Mouse (Mus musculus) right cerebral cortex, postnatal 25 days (tissue): ENCODE data around the gene Limd2.
A peak's percentile ranks its signal among the peaks of the same experiment; 100 is the strongest.
"Not testable (repeated sequence)": the region's sequence is repeated elsewhere in the genome, so short reads cannot be mapped to it uniquely, and the experiment has no call there.

ENCODE experiments used
- DNase-seq: peaks from one replicate; pipeline ENCODE4 v3.0.0; 2022

The Limd2 gene

DNA sequence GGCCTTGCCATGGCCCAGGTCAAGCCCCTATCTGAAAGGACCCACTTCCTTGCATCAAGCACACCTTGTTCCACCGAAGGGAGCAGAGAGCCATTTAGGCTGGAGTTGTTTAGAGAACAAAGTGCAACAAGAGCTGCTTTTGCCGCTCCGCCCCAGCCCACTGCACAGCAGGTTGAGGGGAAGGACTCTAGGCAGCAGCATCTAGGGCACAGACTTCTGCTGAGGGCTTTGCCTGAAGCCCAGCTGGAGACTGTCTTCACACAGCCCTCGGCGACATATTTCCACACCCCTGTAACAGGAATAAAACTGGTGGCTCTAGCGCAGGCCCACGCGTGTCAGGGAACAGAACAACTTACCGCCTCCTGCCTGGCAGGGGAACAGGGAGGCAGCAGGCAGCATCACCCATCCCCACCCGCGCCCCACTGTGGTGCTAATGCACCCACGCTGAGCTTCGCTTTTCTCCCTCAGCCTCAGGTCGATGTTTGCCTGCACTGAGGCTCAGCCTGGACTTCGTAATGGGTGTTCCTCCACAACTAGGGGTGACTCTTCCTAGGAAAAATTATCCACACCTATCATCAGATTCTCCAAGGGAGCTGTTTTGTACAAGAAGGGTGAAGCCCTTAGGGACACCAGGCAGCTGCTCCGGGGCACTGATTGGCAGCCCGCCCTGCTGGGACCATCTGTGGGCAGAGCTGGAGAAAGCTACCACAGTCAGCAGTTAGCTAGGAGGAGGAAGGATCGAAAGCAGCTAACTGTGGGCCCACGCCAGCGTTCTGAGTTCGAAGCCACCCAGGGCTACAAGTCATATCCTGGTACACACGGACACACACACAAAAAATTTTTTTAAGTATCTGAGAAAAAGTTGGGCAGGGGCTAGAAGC is at the start of gene Limd2, which contains the start of gene Gm10840:
TSS of gene Limd2 (minus strand) at position 20 of the 881 bp plus-strand sequence.
TSS of gene Gm10840 (plus strand) at position 10 of the 881 bp plus-strand sequence.
- peak; percentile 89 for DNase-seq

DNA sequence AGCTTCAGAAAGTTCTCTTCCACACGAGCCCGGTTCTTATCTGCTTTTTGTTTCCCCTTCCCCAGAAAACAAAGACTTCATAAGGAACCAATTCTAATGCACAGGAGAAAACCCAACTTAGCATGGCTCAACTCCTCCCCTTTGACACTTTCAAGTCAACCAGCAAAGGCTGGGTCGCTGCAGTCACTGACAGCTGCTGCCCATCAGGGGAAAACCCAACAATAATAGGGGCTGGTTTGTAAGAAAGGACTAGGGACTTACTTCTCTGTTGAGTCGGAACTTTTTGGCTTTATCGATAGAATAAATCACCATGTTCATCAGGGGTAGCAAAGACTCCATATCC is 41.4 kb upstream of the Limd2 start, which contains the start of gene Strada:
TSS of gene Strada (minus strand) at position 46 of the 343 bp plus-strand sequence.
- no peak for DNase-seq

DNA sequence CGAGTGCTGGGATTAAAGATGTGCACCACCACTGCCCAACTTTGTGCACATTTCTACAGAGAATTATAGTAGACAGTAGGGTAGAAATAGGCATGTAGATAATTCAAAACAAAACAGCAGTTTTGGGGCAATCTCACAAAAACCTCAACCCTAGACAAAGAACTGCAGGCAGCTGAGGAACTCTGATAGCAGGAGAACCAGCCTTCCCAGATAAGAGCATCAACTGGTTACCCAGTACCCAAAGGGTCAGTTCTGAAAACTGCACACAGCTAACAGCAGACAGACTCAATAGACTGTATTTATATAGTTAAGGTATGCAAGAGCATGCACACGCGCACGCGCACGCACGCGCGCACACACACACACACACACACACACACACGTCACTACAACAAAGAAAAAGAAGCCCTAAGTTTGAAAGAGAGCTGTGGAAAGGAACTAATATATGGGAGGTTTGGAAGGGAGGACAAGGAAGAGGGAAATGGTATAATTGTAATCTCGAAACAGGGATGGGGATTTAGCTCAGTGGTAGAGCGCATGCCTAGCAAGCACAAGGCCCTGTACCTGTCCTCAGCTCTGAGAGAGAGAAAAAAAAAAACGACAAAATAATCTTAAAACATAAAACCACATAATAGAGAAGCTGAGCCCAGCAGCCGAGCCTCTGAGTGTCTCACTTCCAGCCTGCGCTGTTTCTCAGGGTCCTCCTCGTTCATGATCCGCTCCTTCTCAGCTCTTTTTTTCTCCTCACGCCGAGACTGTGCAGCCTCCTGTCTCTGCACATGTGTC is 40.9 kb upstream of the Limd2 start:
- DNase-seq, result no peak

DNA sequence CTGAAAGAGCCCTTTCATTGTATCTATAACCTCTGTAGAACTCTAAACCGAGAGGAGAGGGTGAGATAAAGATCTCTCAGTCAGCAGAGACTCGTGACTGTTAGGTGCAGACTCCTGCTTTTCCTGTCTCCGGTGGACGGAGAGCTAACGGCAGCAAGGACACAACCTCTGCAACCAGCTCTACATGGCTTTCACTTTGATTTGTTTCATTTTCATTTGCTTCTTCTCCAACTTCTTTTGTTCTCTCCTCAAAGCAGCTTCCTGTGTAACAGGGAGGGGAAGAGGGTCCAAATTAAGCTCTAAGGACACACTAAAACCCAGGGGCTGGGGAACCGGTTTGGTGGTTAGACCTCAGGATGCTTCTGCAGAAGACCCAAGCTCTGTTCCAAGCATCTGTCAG is 40.1 kb upstream of the Limd2 start:
- no peak for DNase-seq

DNA sequence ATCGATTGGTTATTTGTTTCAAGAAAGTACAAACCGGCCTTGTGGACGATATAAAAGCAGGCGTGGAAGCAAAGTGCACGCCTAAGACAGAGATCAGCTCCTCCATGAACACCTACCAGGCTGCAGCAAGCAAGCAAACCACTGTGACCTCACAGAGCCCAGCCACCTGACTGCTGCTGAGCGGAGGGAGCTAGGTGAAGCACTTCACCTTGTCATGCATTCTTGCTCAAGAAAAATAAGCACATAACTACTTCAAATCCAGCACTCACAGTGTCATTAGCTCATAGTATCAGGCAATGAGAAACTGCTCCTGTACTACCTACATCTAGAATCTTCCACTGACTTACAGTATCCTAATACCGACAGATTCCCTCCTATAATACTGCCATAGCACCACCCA is 39.3 kb upstream of the Limd2 start:
- not testable (repeated sequence) for DNase-seq

DNA sequence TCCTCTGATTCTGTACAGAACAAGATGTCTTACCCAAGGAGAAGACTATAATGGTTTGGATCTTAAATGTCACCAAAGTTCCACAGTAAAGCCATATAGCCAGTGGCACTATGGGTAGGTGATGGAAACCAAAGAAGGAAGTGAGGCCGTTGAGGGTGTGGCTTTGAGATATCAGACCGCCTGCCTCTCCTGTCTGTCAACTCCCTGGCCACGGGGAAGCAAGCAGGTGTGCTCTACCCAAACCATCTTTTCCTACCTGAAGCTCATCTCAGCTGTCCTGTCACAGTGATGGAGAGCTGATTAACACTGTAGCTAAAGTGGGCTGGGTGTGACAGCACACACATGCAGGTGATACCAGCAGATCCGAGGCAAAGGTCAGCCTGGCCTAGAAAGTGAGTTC is 37.6 kb upstream of the Limd2 start:
- DNase-seq, result no peak

DNA sequence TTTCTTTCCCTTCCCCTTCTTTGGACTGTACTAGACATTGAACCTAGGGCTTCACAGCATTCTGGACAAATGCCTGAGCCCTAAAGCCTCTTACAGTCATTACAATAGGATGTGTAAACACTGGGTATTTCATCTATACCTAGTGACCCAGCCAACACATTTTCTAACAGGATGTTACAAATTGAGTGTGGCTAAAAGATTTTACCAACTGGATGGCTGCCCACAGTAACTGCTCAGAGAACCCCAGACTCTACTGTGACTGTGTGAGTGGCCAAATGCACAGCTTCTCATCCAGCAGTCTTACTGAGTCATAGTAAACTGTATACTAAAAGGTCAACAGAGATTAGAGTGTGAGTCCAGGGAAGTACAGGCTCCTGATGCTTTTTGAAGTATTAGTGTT is 34.7 kb upstream of the Limd2 start:
- DNase-seq, result no peak

DNA sequence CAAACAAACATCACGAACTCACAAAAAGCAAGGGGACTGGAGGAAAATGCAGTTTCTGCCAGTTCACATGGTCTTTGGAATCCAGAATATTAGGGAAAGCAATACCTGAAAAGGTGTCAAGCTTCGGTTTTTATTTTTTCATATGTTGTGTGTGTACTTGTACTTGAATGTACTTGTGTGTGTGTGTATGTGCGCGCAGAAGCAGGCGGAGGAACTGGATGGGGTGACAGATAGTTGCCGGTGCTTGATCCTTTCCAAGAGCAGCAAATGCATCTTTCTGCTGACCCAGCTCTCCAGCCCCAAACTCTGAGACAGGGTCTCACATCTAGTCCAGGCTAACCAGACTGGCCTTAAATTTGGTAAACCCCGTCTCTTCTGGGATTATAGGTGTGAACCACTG is 34.2 kb upstream of the Limd2 start:
- DNase-seq, result no peak

DNA sequence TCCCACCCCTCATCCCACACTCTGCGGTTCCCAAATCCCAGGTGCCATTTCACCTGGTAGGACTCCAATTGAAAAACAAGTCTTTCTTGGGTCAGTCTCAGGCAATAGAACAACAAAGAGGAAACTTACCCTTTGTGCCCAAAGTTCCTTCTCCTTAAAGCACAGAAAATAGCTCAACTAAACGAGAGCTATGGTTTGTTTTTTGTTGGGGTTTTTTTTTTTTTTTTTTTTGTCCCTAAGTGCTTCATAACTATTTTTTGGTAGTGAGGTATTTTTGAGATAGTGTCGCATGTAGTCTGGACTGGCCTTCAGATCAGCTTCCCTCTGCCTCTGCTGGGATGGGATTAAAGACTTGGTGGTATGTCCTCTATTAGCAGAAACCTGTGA is 33.5 kb upstream of the Limd2 start:
- no peak for DNase-seq

DNA sequence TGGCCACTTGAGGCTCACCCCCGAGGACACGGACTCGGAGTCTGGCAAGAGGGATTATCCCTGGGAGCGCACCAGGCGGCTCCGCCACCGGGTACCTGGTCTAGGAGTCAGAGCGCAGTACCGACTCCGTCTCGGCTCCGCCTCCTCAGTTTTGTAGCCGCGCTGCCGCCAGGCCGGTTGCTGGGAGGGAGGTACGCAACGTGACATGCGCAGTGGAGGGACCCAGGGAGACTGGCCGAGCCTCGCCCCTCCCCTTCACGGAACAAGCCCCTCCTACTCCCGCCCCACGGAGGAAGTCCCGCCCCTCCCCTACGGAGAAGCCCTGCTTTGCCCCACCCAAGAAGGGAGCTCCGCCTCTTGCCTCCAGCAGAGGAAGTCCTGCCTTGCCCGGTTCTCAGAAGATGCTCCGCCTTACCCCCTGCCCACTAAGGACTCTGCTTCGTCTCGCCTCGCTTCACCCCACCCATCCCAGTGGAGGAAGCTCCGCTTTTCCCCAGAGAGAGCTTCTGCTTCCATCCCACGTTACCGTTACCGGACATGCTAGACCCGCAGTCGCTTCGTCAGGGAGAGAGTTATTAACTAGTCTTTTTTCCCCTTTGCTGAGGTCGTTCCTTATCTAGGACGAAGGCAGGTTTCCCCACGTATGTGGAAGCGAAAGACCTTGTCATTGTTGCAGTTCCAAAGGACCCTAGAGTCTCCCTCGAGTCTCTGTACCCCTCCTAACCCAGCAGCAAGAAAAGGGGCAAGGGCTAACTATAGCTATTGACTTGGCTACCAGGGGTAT is 32.9 kb upstream of the Limd2 start:
- DNase-seq, result peak; percentile 95

DNA sequence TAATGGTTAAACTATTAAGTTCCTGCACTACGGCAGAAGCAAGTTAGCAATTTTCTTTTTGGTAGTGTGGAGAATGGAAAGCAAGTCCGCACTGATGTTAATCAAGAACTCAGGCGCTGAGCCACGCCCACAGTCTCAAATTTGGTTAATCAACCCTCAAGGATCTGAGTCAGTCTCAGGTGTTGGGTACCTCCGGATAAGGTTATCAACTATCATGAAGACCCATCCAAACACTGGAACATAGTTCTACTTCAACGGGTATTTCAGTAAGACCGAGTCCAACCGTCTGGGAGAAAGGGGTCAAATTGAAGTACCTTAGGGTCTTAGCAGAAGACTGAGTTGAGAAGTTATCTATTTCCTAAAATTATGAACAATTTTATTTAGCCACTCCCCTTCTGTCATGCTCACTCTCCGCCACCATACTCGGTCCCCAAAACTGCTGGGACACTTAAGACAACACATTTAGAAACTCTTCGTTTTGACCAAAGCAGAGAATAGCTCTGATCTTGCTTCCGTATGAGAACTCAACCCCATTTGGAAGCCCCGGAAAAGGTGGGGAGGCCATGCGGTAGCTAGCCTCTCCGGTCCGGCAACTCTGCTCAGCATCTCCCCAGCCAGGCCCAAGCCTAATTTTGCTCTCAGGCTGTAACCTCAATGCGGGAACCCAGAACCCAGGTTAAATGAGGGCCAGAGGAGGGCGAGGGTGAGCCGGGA is 32.2 kb upstream of the Limd2 start:
- no peak for DNase-seq

DNA sequence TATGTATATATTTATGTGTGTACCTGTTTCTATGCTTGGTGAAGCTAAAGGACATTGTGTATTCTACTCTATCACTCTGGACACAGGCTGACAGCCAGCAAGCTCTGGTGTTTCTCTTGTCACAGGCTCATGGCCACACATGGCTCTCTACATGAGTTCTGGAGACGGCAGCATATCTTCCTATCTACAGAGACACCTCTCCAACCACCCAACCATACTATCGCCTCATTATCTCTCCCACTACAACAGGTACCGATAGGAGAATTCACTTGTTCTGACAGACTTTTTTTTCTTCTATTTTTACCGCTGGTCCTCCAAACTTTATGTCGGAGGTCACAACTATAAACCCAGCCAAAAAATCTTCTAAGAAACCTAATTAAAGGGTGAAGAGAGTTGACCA is 31.6 kb upstream of the Limd2 start:
- no peak for DNase-seq

DNA sequence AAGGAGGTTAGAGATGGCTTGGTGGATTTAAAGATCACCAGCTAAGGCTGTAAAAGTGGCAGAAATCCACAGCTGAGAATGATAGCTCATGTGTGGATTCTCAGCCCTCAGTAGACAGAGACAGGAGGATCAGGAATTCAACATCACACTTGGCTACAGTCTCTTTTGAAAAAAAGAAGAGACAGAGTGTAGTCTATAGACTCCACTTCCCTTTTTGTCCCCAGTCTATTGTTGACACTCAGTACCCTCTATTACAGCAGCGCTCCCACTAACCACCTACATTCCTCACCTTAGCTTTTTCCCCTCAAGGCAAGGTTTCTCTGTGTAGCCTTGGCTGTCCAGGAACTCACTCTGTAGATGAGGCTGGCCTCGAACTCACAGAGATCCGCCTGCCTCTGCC is 31.1 kb upstream of the Limd2 start:
- DNase-seq, result no peak

DNA sequence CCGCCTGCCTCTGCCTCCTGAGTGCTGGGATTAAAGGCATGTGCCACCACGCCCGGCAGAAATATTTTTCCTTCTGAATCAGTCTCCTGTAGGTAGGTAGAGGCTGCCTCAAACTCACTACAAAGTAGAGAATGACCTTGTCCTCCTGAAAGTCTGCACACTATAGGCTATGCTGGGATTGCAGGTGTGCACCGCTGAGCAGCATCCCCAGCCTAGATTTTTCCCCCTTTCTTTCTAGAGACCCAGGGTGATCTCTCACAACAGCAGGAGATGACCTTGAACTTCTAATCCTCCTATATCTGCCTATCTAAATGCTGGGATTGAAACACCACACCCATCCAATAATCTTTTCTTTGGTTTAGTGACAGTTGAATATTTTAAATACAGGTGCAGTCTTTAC is 26.7 kb upstream of the Limd2 start:
- no peak for DNase-seq

DNA sequence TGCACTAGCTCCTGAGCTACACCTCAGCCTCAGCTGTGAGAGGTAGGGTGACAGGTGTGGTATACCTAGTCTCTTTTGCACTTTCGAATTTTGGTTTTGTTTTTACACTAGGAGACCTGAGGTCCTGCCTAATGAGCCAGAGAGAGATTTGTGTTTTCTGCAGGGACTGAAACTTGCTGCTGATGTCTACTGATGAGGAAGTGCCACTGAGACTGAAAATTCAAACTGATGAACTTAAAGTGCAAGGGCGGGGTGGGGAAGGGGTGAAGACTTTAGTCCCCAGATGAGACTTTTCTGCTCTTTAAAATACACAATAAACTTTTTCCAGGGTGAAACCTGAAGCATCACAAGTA is 19.8 kb upstream of the Limd2 start:
- no peak for DNase-seq

DNA sequence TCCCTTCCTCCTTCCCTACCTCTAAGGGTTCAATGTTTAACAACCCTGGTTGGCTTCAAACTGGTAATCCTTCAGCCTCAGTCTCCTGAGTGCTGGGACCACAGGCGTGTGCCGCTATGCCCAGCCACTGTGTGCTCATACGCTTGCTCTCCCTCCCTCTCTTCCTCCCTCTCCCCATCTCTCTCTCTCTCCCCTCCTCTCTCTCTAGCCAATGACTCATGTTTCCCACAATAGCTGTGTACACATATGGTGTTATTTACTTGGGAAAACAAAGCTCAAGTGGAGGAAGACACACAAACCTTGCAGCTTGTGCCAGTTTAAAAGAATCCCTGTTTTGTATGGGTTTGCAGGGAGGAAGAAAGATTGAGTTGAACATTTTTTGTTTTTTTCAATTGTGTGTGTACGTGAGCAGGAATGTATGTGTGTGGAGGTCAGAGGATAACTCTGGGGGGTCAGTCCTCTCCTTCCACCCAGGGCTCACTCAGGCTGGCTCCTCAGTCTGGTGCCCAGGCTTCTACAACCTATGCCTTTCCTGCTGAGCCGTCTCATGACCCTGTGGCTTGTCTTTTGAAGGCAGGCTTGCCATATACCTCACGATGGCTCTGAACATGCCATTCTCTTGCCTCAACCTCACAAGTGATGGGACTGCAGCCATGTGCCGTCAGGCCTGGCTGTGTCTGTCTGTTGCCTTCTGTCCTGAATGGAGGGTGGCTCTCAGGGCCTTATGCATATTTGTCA is 19.2 kb upstream of the Limd2 start:
- no peak for DNase-seq

DNA sequence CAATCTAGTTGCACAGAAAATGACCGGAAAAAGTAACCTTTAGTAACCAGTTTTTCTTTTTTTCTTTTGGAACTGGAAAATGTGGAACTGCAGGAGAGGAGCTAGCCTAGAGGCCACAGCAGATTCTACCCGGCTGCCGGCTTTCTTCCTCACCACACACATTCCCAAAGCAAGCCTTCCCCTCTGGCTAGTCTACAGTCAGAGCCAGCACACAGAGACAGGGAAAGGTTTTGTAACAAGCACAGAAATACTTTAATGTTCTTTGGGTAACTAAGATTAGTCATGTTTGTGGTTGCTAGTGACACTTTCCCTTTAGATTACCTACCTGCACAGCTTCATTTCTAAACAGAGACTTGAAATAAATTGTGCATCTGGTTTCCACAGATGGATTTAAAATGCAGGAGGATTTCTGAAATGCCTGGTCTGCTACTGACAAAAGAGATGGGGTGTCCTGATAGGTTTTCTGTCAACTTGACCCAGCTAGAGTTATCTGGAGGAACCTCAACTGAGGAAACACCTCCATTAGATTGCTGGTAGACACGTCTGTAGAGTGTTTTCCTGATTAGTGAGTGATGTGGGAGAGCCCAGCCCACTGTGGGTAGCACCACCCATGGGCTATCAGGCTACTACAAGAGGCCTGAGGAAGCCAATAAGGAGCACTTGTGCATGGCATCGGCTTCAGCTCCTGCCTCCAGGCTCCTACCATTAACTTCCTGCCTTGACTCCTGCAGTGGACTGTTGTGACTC is 17.5 kb upstream of the Limd2 start:
- no peak for DNase-seq

DNA sequence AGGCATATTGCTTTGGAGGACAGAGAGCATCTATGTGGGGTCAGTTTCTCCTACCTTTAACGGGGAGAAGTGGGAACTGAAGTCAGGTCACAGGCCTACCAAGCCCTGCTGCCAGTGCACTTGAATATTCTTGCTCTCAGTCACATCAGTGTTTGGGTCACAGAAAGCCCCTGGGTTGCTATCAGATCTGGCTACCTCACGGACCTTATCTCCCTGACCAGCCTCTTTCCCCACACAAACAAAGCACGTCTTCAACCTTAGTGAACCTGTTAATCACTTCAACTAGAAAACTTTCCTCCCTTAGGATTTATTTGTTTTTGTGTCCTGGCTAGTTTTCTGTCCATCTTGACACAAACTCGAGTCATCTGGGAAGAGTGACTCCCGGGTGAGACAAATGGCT is 15.7 kb upstream of the Limd2 start:
- DNase-seq, result no peak

DNA sequence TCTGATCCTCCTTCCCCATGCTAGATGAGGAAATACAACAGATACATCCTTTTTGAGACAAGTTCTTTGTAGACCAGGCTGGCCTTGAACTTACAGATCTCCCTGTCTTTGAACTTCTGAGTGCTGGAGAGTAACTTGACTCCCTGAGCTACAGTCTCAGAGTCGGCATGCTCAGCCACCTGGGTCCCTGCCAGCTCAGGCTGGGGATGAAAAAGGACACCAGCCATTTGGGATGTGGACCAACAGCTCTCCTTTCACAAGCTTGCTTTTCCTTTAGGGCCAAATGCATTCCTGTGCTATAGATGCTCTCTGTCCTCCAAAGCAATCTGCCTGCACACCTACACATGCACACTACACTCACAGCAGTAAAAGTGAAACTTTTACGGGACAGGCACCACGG is 14.4 kb upstream of the Limd2 start:
- no peak for DNase-seq

DNA sequence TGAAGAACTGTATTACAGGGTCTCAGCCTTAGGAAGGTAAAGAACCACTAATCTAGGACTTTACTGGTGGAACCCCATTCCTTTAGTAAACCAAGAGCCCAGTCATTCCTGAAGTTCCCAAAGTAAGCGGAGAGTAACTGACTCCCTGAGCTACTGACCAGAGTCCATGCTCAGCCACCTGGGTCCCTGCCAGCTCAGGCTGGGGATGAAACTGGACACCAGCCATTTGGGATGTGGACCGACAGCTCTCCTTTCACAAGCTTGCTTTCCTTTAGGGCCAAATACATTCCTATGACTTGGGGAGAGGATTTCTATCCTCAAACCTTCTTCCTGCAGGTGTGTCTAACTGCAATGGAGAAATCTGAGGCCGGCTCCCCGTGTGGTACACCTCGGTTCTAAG is 13.7 kb upstream of the Limd2 start:
- no peak for DNase-seq

DNA sequence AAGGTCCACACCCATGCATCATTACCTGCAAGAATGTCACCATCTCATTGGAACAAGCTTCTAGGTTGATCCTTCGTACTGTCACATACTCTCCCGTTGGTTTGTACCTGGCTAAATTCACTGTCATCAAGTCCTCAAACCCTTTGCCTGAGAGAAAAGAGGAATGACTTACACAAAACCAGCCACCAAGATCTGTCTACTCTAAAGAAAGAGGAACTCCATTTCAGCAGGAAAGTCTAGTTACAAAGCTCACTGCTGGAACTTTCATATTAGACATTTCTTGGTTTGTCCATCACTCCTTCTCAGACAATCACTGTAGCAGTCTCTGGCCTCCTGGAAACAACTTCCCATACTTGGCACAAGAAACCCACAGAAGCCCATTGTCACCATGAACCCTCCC is 12.6 kb upstream of the Limd2 start:
- DNase-seq, result no peak
